Mouse (Mus musculus) thymus, postnatal 0 days (tissue): ENCODE measurements around the gene Stat5b. TPM values are rescaled to one million over a fixed set of nuclear protein-coding genes. Genes with fewer than 3 reads are reported as not detected.

ENCODE experiments used
- DNase-seq: peaks from one replicate; pipeline ENCODE4 v3.0.0-alpha.2; 2015; ENCODE audit warnings: low spot score
- polyA plus RNA-seq: library from polyadenylated mRNA; unstranded; fragments of >200 nt; fragmentation: Nextera tagmentation; extraction: Ambion mirVana; gene quantifications from 2 replicates; pipeline ENCODE4 v1.2.1, GENCODE M21; 2015

The Stat5b gene
- polyA plus RNA-seq, 1 experiment from 2014 or later: 105 TPM

DNA sequence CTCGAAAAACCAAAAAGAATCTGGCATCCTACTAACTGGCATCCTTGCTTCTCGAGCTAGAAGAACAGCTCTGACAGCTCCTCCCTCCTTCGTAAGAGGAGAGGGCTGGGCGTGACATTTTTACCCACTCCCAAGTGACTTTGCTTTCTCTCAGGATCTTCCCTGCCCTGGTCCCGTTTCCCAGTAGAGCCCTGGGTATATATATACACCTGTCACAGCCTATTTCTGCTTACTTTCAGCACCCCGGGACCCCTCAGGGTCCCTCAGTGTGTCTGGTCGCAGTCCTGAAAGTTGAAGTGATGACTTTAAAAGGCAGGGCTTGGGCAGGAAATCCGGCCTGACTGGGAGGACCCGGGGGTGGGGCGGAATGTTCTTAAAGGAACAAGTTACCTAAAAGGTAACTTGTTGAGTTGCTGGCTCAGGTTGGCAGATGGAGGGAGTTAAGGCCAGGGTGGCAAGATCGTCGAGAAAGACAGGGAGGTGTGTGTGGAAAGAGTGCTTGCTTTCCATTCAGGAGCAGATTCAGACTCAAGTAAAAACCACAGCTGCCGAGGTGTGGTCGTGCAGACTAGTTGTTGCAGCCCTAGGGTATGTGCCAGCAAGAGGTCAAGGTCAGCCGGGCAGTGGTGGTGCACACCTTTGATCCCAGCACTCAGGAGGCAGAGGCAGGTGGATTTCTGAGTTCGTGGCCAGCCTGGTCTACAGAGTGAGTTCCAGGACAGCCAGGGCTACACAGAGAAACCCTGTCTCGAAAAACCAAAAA is 79.7 kb downstream of the Stat5b start, which contains the start of gene Ghdc:
Ghdc (minus strand) TSS at position 312 of the 763 bp plus-strand sequence.
- DNase-seq: peak; percentile 81

GRCm38 (mm10) chr11:100769980-100770379 is 80.5 kb downstream of the Stat5b start:
- no peak for DNase-seq

DNA sequence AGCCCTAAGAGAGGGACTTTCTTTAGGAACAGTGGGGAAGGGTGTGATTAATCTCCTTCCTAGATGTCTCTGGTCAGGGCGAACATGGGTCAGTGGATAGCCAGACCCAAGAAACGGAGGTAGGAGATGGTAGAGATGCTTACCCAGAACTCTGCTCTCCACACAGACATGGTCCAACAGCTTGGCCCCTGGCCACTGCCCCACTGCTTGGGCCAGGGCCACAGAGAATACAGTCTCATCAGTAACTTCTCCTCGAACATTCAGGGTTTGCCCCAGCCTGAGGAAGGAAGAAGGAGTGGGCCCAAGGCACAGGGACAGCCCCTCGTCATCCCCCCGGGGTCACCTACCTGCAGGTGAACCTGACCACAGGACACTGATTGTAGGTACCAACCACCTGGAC is 82.7 kb downstream of the Stat5b start:
- no peak for DNase-seq

DNA sequence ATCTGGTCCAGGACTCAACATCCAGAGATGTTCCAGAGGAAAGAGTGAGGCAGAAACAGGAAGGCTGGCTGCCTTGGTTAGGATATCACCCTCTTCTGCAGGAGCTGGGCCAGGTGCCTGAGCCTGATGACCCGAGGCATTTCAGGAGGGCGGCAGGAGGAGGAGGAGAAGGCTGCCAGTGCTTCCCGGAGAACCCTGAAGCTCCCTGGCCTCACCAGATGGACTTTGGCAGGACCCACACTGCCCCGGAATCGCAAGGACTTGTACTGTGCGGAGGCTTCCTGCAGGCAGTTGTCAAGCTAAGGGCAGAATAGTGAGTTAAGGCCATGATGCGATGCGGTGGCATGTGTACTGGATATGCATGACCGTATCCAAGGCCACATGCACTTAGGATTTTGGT is 83.8 kb downstream of the Stat5b start:
- DNase-seq: no peak

DNA sequence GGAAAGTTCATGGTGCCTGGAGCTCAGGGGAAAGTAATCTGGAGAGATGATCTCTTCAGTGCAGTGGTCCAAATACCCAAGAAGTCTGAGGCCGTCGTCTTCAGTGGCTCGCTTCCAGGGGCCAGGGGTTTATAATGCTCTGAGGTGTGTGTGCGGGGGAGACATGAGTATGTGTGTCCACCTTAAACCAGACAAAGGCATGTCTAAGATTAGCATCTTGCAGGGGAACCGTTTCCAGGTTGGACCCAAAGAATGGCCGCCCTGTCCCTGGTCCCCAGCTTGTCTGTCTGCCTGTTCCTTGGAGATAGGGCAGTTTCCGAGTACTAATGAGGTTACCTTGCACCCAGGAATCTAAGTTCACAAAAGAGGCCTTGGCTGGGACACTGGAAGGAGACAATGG is 87.7 kb downstream of the Stat5b start, which contains the start of gene Hcrt:
Hcrt (minus strand) TSS at position 101 of the 400 bp plus-strand sequence.
- DNase-seq: no peak

GRCm38 (mm10) chr11:100761547-100762045 is 88.9 kb downstream of the Stat5b start:
- peak; percentile 81 for DNase-seq

DNA sequence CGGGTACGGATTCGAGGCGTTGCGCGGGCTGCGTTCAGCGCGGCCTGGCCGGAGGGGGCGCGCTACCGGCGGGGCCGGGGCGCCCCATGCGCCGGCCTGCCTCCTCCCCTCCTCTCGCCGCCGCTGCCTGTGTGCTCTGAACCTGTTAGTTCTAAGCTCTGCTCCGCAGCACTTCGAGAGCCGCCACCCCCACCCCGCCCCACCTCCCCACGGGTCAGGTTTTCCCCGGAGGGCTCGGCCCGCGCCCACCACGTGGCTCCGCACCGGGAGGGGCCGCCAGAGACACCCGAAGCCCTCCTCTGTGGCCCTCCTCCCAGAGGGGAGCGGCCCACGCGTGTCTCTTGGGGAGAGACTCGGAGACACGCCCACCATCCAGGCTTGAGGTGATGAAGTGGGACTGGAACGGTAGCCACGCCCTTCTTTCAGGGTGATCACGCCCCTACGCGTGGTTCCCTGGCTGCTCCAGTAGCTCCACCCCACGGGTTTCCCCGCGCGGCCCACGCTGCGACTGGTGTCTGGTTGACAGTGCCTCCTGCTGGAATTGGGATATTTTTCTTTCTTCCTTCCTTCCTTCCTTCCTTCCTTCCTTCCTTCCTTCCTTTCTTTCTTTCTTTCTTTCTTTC is 90.8 kb downstream of the Stat5b start, which contains the start of gene Kcnh4:
Kcnh4 (minus strand) TSS at position 332 of the 623 bp plus-strand sequence.
- DNase-seq: peak; percentile 78

DNA sequence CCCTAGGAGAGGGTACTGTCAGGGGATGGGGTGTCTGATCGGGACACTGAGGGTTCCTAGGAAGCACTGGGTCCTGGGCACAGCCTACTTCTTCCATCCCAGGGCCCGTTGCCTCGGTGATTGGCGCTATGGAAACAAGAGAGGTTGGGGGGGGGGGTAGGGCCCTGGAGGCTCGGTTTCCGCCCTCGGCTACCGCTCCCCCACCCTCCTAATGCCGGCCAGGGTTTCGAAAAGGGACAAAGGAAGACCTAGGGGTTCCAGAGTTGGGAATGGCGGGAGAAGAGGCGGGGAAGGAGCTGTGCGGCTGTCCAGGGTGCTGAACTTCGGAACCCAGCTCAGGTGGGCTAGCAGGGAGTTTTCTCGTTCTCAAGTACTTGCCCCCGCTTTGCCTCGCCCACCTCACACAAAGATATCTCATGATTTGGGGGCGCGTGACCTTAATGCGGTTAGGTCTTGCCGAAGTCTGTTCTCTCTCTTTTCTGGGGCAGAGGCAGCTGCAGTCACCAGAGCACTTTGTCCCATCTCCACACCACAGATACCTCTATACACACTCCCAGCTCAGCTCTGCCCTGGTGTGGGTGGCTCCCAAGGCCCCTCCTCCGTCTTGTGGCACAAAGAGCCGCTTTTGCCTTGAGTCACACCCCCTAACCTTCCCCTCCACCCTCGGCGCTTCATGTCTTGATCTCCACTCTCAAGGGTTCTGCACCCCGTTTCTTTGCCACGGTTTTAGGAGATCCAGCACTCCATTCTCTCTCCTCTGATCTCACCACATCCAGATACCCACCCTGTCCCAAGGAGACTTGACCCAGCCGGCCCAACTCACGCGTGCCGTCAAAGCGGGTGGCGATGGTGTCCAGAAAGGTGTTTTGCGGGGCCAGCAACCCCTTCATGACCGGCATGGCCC is 91.6 kb downstream of the Stat5b start:
- DNase-seq: peak; percentile 51

- no peak for DNase-seq
Measured at GRCm38 (mm10) chr11:100757566-100757965, 93.0 kb downstream of the Stat5b start.

DNA sequence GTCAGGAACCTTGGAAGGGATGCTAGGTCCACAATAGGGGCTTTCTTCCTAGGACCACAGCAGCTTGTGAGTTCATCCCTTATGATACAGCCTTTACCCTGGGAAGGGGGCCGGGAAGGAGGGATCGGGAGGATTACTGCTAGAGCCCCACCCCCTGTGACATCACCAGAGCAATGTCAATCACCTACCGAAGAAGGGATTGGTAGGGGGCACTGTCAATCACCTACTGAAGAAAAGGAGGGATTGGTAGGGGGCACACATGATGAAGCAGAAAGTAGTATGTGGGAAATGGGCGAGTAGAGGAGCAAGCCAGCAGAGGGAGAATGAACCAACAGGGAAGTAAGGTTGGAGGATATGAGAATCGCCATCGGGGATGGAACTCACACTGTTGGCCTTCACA is 94.0 kb downstream of the Stat5b start:
- DNase-seq: no peak

- no peak for DNase-seq
Measured at GRCm38 (mm10) chr11:100754693-100755057, 95.8 kb downstream of the Stat5b start.

GRCm38 (mm10) chr11:100754021-100754692 is 96.4 kb downstream of the Stat5b start:
- no peak for DNase-seq

DNA sequence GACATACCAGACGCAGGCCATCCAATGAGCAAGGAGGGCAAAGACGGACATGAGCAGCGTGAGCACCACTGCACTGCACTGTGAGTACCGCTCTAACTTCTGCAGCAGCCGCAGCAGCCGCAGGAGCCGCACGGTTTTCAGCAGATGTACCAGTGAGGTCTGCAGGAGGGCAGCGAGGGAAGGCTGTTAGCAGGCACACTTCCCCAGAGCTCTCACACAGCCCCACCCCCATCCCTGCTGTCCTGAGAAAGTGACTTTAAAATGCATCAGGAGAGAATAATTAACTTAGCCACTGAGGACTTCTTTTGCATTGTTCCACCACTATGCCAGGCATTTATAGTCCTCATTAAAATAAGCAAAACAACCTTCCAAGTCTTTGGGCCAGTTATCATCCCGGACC is 98.2 kb downstream of the Stat5b start:
- DNase-seq: no peak

DNA sequence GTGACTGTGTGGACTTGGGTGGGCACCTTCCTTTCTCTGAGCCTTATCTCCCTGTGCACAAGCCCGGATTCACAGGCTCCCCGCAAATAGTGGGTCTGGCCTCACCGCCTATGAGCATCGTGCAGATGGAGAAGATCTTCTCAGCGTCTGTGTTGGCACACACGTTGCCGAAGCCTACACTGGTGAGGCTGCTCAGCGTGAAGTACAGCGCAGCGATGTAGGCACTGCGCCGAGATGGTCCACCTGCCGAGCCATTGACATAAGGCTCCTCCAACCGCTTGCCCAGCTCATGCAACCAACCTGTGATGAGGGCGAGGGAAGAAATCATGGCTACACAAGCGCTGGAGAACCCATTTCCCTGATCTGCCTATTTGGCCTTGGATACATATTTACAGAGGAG is 100.4 kb downstream of the Stat5b start:
- DNase-seq: no peak

- DNase-seq: no peak
Measured at GRCm38 (mm10) chr11:100749469-100749868, 101.1 kb downstream of the Stat5b start.

DNA sequence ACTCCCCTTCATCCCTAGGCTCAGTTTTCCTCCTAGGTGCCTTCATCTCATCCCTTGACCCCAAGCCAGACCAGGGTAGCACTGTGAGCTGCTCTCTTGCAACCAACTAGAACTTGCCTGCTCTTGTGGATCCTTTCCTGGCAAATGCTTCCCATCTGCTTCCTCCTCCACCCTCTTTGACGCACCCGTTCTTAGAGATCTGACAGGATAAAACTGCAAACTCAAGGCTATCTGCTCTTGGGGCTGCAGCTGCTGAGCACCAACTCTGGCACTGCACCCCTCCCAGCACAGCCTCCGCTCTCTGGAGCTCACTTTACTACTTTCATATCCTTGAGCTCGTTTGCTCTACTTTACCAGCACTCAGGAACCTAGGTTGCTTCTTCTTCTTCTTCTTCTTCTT is 101.9 kb downstream of the Stat5b start:
- no peak for DNase-seq

GRCm38 (mm10) chr11:100747114-100747513 is 103.4 kb downstream of the Stat5b start:
- no peak for DNase-seq

- DNase-seq: no peak
Measured at GRCm38 (mm10) chr11:100746546-100746945, 104.0 kb downstream of the Stat5b start.

DNA sequence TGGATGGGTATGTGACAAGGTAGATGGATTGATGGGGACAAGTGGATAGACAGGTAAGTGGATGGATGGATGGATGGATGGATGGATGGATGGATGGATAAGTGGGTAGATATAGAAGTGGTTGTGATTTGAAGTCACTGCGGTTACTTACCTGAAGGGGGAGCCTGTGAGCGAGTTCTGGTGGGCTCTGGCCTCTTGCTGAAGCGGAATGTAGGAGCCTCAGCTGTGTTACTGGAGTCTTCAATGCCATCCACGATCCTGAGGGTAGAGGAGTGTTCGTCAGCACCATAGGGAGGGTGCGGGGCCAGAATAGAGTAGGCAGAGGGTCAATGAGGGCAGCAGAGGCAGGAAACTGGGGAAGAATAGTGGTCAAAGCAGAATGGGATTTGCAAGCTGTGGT is 105.4 kb downstream of the Stat5b start:
- peak; percentile 74 for DNase-seq

GRCm38 (mm10) chr11:100741348-100741747 is 109.2 kb downstream of the Stat5b start:
- DNase-seq: no peak

GRCm38 (mm10) chr11:100738749-100739148 is 111.8 kb downstream of the Stat5b start:
- DNase-seq: no peak
